Mouse (Mus musculus) embryo, embryonic 9.5 days (tissue): ENCODE results near the gene 4833439L19Rik.
A peak's percentile ranks its signal among the peaks of the same experiment; 100 is the strongest.

Experiments
- DNase-seq: peaks from one replicate; pipeline ENCODE4 v3.0.0-alpha.2; 2017; ENCODE audit errors: extremely low spot score

Gene 4833439L19Rik

GRCm38 (mm10) chr13:54582126-54582525 lies 16.9 kb upstream of the 4833439L19Rik start:
- no peak for DNase-seq

- no peak for DNase-seq
Measured at GRCm38 (mm10) chr13:54581385-54581784, 16.1 kb upstream of the 4833439L19Rik start.

- DNase-seq = no peak
Measured at GRCm38 (mm10) chr13:54577652-54578507, 12.6 kb upstream of the 4833439L19Rik start.

GRCm38 (mm10) chr13:54575489-54575888 lies 10.3 kb upstream of the 4833439L19Rik start:
- DNase-seq = peak; percentile 47

GRCm38 (mm10) chr13:54574854-54575481 lies 9.7 kb upstream of the 4833439L19Rik start, which contains the start of gene Arl10:
Arl10 (plus strand) TSS chr13:54575015.
- DNase-seq = peak; percentile 88

GRCm38 (mm10) chr13:54572621-54573020 lies 7.4 kb upstream of the 4833439L19Rik start:
- no peak for DNase-seq

- DNase-seq = no peak
Measured at GRCm38 (mm10) chr13:54571637-54572036, 6.4 kb upstream of the 4833439L19Rik start.

- no peak for DNase-seq
Measured at GRCm38 (mm10) chr13:54570736-54571135, 5.5 kb upstream of the 4833439L19Rik start.

GRCm38 (mm10) chr13:54569282-54569681 lies 4.0 kb upstream of the 4833439L19Rik start:
- no peak for DNase-seq

GRCm38 (mm10) chr13:54568380-54568779 lies 3.1 kb upstream of the 4833439L19Rik start:
- no peak for DNase-seq

- DNase-seq = peak; percentile 63
Measured at GRCm38 (mm10) chr13:54565594-54566345, 535 bp upstream of the 4833439L19Rik start.

- DNase-seq = no peak
Measured at GRCm38 (mm10) chr13:54564232-54565200, 719 bp downstream of the 4833439L19Rik start.

- no peak for DNase-seq
Measured at GRCm38 (mm10) chr13:54562562-54562961, 2.7 kb downstream of the 4833439L19Rik start.

GRCm38 (mm10) chr13:54560608-54561007 lies 4.6 kb downstream of the 4833439L19Rik start:
- no peak for DNase-seq

GRCm38 (mm10) chr13:54559656-54560055 lies 5.6 kb downstream of the 4833439L19Rik start:
- DNase-seq = no peak

GRCm38 (mm10) chr13:54557652-54558051 lies 7.6 kb downstream of the 4833439L19Rik start:
- no peak for DNase-seq

- DNase-seq = no peak
Measured at GRCm38 (mm10) chr13:54556796-54557195, 8.4 kb downstream of the 4833439L19Rik start.

- no peak for DNase-seq
Measured at GRCm38 (mm10) chr13:54556176-54556575, 9.1 kb downstream of the 4833439L19Rik start.

- no peak for DNase-seq
Measured at GRCm38 (mm10) chr13:54548036-54548435, 17.2 kb downstream of the 4833439L19Rik start.

- DNase-seq = no peak
Measured at GRCm38 (mm10) chr13:54532134-54532533, 33.1 kb downstream of the 4833439L19Rik start.

GRCm38 (mm10) chr13:54527140-54527539 lies 38.1 kb downstream of the 4833439L19Rik start:
- no peak for DNase-seq
